Mouse (Mus musculus): ENCODE data around the gene Eef1akmt3.

GRCm38 (mm10) chr10:127018422-127018821, 22.9 kb downstream of the Eef1akmt3 start:
- TF ChIP-seq CTCF (IDR thresholded peaks at IDR 0.05; ENCODE audit: low read depth) (no peak), EP300 (IDR thresholded peaks at IDR 0.05; ENCODE audit: low read depth) (no peak)

Data from liver, postnatal 0 days (tissue).